Mouse (Mus musculus) CH12.LX (cell line): ENCODE measurements at regions not wholly inside any gene's neighbourhood (a gene's known extent, or its start where the extent isn't known, plus 50 kb on each side); places are given as distances from the start of the nearest gene placed in this dataset.

Source experiments
- DNase-seq: peaks from one replicate; pipeline ENCODE4 v3.0.0-alpha.2; 2013; ENCODE audit errors: extremely low read depth
- H3K27ac ChIP-seq: 2 replicates; pipeline ENCODE4 v1.5.1; 2012; ENCODE audit warnings: low read depth, mild to moderate bottlenecking, control low read depth, moderate library complexity; ENCODE audit not compliant: insufficient read depth
- H3K27me3 ChIP-seq: replicated peaks from 2 replicates; pipeline ENCODE3; 2012; ENCODE audit warnings: inconsistent platforms
- H3K36me3 ChIP-seq, 2 experiments: replicated peaks in 1 of 2; 2 replicates each; pipeline versions ENCODE3 to v1.6.1; 2012; ENCODE audit warnings: inconsistent platforms in 1 of 2, low read length in 1 of 2, mild to moderate bottlenecking in 1 of 2, mixed read lengths in 1 of 2, moderate library complexity in 1 of 2; ENCODE audit not compliant: control insufficient read depth in 1 of 2, insufficient read depth in 1 of 2
- H3K4me1 ChIP-seq, 2 experiments: 2 replicates each; pipeline ENCODE4 v1.6.1; 2012; ENCODE audit warnings: inconsistent platforms in 1 of 2, moderate library complexity in 1 of 2; ENCODE audit not compliant: insufficient read depth in 2 of 2, control insufficient read depth in 1 of 2
- H3K4me2 ChIP-seq: 2 replicates; pipeline ENCODE4 v1.6.1; 2012; ENCODE audit warnings: low read depth, mild to moderate bottlenecking, control low read depth; ENCODE audit not compliant: poor library complexity, insufficient read depth, severe bottlenecking
- H3K4me3 ChIP-seq, 3 experiments: fragments of 150-350 bp in 1 of 3; sonication (generic) in 1 of 3; replicated peaks in 1 of 3; 2 replicates each; pipeline versions ENCODE3 to v1.5.1; 2011 to 2012; ENCODE audit warnings: low read depth in 2 of 3, low read length in 2 of 3, mild to moderate bottlenecking in 2 of 3, moderate library complexity in 2 of 3, control low read depth in 1 of 3, improper control_type of control experiment in 1 of 3, inconsistent platforms in 1 of 3, mixed read lengths in 1 of 3; ENCODE audit not compliant: poor library complexity in 1 of 3
- H3K79me2 ChIP-seq: replicated peaks from 2 replicates; pipeline ENCODE4 v1.6.1; 2012; ENCODE audit warnings: mild to moderate bottlenecking, moderate library complexity; ENCODE audit not compliant: control insufficient read depth, poor library complexity, insufficient read depth, severe bottlenecking; ENCODE audit errors: extremely low read depth
- H3K9ac ChIP-seq: 2 replicates; pipeline ENCODE4 v1.6.1; 2012; ENCODE audit warnings: low read depth, mild to moderate bottlenecking, control low read depth, moderate library complexity; ENCODE audit not compliant: insufficient read depth
- H3K9me3 ChIP-seq: replicated peaks from 2 replicates; pipeline ENCODE3; 2012; ENCODE audit warnings: low read length, inconsistent platforms, mixed read lengths
- BHLHE40 ChIP-seq: IDR thresholded peaks from 2 replicates; pipeline ENCODE4 v1.6.1; 2011; ENCODE audit warnings: mild to moderate bottlenecking, low read depth, low read length, improper control_type of control experiment
- CHD1 ChIP-seq: IDR thresholded peaks from 2 replicates; pipeline ENCODE4 v1.6.1; 2012; ENCODE audit warnings: low read depth, low read length, improper control_type of control experiment, inconsistent platforms
- E2F4 ChIP-seq: IDR thresholded peaks from 2 replicates; pipeline ENCODE4 v1.6.1; 2011; ENCODE audit warnings: low read depth, low read length, improper control_type of control experiment; ENCODE audit not compliant: insufficient replicate concordance
- ELF1 ChIP-seq: IDR thresholded peaks from 2 replicates; pipeline ENCODE4 v1.6.1; 2014; ENCODE audit warnings: low read depth, mild to moderate bottlenecking, inconsistent platforms, low read length, improper control_type of control experiment
- EP300 ChIP-seq: IDR thresholded peaks from 2 replicates; pipeline ENCODE4 v1.6.1; 2011; ENCODE audit warnings: low read length, improper control_type of control experiment
- ETS1 ChIP-seq: conservative IDR thresholded peaks from 2 replicates; pipeline ENCODE4 v1.6.1; 2012; ENCODE audit warnings: low read depth, mild to moderate bottlenecking, inconsistent platforms, low read length, improper control_type of control experiment, moderate library complexity
- GABPA ChIP-seq: IDR thresholded peaks from 2 replicates; pipeline ENCODE4 v1.6.1; 2012; ENCODE audit warnings: low read depth, low read length, improper control_type of control experiment, inconsistent platforms; ENCODE audit not compliant: insufficient replicate concordance
- HCFC1 ChIP-seq: IDR thresholded peaks from 2 replicates; pipeline ENCODE4 v1.6.1; 2012; ENCODE audit warnings: low read depth, mild to moderate bottlenecking, inconsistent platforms, low read length, improper control_type of control experiment
- IRF4 ChIP-seq: IDR thresholded peaks from 2 replicates; pipeline ENCODE4 v1.6.1; 2014; ENCODE audit warnings: low read depth, mild to moderate bottlenecking, inconsistent platforms, low read length, improper control_type of control experiment
- JUN ChIP-seq: IDR thresholded peaks from 2 replicates; pipeline ENCODE4 v1.6.1; 2011; ENCODE audit warnings: low read depth, mild to moderate bottlenecking, low read length, improper control_type of control experiment, moderate library complexity; ENCODE audit not compliant: insufficient read depth
- JUND ChIP-seq: conservative IDR thresholded peaks from 2 replicates; pipeline ENCODE4 v1.6.1; 2011; ENCODE audit warnings: low read depth, low read length, improper control_type of control experiment
- KAT2A ChIP-seq: IDR thresholded peaks from 2 replicates; pipeline ENCODE4 v1.6.1; 2012; ENCODE audit warnings: low read length, improper control_type of control experiment, inconsistent platforms; ENCODE audit not compliant: insufficient replicate concordance
- MAFK ChIP-seq: IDR thresholded peaks from 2 replicates; pipeline ENCODE4 v1.6.1; 2011; ENCODE audit warnings: low read length, improper control_type of control experiment; ENCODE audit not compliant: insufficient replicate concordance
- MAX ChIP-seq: IDR thresholded peaks from 2 replicates; pipeline ENCODE4 v1.6.1; 2011; ENCODE audit warnings: low read length, improper control_type of control experiment
- MAZ ChIP-seq: IDR thresholded peaks from 2 replicates; pipeline ENCODE4 v1.6.1; 2012; ENCODE audit warnings: low read depth, mild to moderate bottlenecking, inconsistent platforms, low read length, improper control_type of control experiment, moderate library complexity
- MEF2A ChIP-seq: IDR thresholded peaks from 2 replicates; pipeline ENCODE4 v1.6.1; 2014; ENCODE audit warnings: low read depth, mild to moderate bottlenecking, inconsistent platforms, low read length, improper control_type of control experiment, borderline replicate concordance
- MXI1 ChIP-seq: IDR thresholded peaks from 2 replicates; pipeline ENCODE4 v1.6.1; 2011; ENCODE audit warnings: mild to moderate bottlenecking, low read depth, low read length, improper control_type of control experiment
- NELFE ChIP-seq: IDR thresholded peaks from 2 replicates; pipeline ENCODE4 v1.6.1; 2011; ENCODE audit warnings: low read depth, low read length, improper control_type of control experiment
- POLR2AphosphoS2 ChIP-seq: IDR thresholded peaks from 2 replicates; pipeline ENCODE4 v1.6.1; 2011; ENCODE audit warnings: low read depth, low read length, improper control_type of control experiment
- RAD21 ChIP-seq: IDR thresholded peaks from 2 replicates; pipeline ENCODE4 v1.6.1; 2011; ENCODE audit warnings: low read depth, mild to moderate bottlenecking, low read length, improper control_type of control experiment, moderate library complexity
- RCOR1 ChIP-seq: conservative IDR thresholded peaks from 2 replicates; pipeline ENCODE4 v1.6.1; 2012; ENCODE audit warnings: low read depth, mild to moderate bottlenecking, inconsistent platforms, low read length, improper control_type of control experiment
- SMC3 ChIP-seq: IDR thresholded peaks from 2 replicates; pipeline ENCODE4 v1.6.1; 2011; ENCODE audit warnings: low read depth, low read length, improper control_type of control experiment
- TBP ChIP-seq: conservative IDR thresholded peaks from 2 replicates; pipeline ENCODE4 v1.6.1; 2011; ENCODE audit warnings: low read depth, low read length, improper control_type of control experiment
- TCF12 ChIP-seq: IDR thresholded peaks from 2 replicates; pipeline ENCODE4 v1.6.1; 2014; ENCODE audit warnings: low read depth, mild to moderate bottlenecking, inconsistent platforms, low read length, improper control_type of control experiment
- UBTF ChIP-seq: IDR thresholded peaks from 2 replicates; pipeline ENCODE4 v1.6.1; 2012; ENCODE audit warnings: low read depth, mild to moderate bottlenecking, inconsistent platforms, low read length, improper control_type of control experiment, moderate library complexity
- USF1 ChIP-seq: IDR thresholded peaks from 2 replicates; pipeline ENCODE4 v1.6.1; 2014; ENCODE audit warnings: low read depth, mild to moderate bottlenecking, inconsistent platforms, low read length, improper control_type of control experiment
- USF2 ChIP-seq: conservative IDR thresholded peaks from 2 replicates; pipeline ENCODE4 v1.6.1; 2011; ENCODE audit warnings: low read depth, low read length, improper control_type of control experiment
- ZKSCAN1 ChIP-seq: IDR thresholded peaks from 2 replicates; pipeline ENCODE4 v1.6.1; 2012; ENCODE audit warnings: low read depth, inconsistent platforms, low read length, improper control_type of control experiment, borderline replicate concordance
- ZMIZ1 ChIP-seq: IDR thresholded peaks from 2 replicates; pipeline ENCODE4 v1.6.1; 2012; ENCODE audit warnings: low read depth, mild to moderate bottlenecking, inconsistent platforms, low read length, improper control_type of control experiment
- dilution Hi-C: fragments of 300-500 bp; cut with MboI; formaldehyde crosslinking; loops from 2 replicates; pipeline ENCODE4 v1.14.3; 2020; ENCODE audit warnings: low sequenced_read_pairs; ENCODE audit not compliant: extremely low pct_unique_long_range_greater_than_20kb, extremely low pct_ligation_motif_present
- in situ Hi-C: fragments of 300-500 bp; cut with MboI; formaldehyde crosslinking; loops from 3 replicates; pipeline ENCODE4 v1.14.3; 2019; ENCODE audit warnings: low sequenced_read_pairs, low pct_ligation_motif_present, low pct_unique_long_range_greater_than_20kb, mixed read lengths

DNA sequence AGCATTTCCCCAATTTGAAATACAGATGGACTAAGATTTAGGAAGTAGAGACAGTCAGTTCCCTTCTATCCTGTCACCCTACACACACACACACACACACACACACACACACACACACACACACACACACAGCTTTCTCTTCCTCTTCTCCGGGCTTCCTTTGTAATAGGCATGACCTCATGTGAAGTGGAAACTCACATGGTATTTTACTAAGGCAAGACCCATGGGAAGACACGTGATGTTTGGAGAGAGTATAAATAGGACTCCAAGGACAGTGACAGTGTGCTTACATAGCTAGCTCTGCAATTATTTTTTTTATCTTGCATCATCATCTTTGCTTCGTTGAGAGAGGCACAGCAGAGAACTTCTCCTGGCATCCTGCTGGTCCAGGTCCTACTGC, 137.1 kb downstream of the Gpam start:
- dilution Hi-C loops, result no loop called here

DNA sequence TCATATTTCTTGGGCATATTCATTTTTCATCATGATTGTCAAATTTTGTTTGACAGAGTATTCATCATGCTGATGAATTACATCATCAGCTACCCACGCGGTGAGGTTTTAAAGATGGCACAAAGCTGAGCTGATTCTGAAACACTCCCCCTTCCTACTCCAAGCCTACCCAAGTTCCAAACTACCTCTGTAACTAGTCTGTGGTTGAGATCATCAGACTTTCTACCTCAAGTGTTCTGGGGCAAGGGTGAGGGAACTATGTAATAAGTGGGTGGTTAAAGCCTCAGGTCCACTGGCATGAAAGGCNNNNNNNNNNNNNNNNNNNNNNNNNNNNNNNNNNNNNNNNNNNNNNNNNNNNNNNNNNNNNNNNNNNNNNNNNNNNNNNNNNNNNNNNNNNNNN, 142.5 kb downstream of the Gpam start:
- H3K27me3 ChIP-seq, result no peaks in the 10 kb centered on the region
- TF ChIP-seq JUND (no peak), KAT2A (no peak), MXI1 (no peak), HCFC1 (no peak), CHD1 (no peak), USF2 (no peak), ELF1 (no peak), MAFK (no peak), JUN (no peak), POLR2AphosphoS2 (no peak), TCF12 (no peak), ETS1 (no peak), MAX (no peak), RCOR1 (no peak), UBTF (no peak)
- no peak overlapping the region for H3K27ac ChIP-seq
- in situ Hi-C loops (no loop called here), dilution Hi-C loops (no loop called here)
- H3K36me3 ChIP-seq, result no peaks in the 10 kb centered on the region
- DNase-seq, result no peak
- peaks cover 0 to 3% of the 10 kb centered on the region in 2 experiments; a peak in 1 of 4 replicates for H3K4me1 ChIP-seq
- H3K79me2 ChIP-seq, result no peaks in the 10 kb centered on the region
- H3K9ac ChIP-seq, result no peak overlapping the region
- H3K4me3 ChIP-seq, result no peak overlapping the region
- no peaks in the 10 kb centered on the region for H3K9me3 ChIP-seq
- H3K4me2 ChIP-seq, result no peak overlapping the region

More for the DNA sequence above, 137.1 kb downstream of the Gpam start:
- H3K9ac ChIP-seq, result no peak overlapping the region
- peak; percentile 61 for DNase-seq
- H3K36me3 ChIP-seq, result no peaks in the 10 kb centered on the region
- no peaks in the 10 kb centered on the region for H3K27me3 ChIP-seq
- in situ Hi-C loops, result no loop called here
- H3K79me2 ChIP-seq, result no peaks in the 10 kb centered on the region
- H3K9me3 ChIP-seq, result no peaks in the 10 kb centered on the region
- no peak overlapping the region for H3K27ac ChIP-seq
- no peak overlapping the region for H3K4me2 ChIP-seq
- no peak for TF ChIP-seq GABPA
- TF ChIP-seq USF1, result no peak
- peak; percentile 40; the same call in 1 of the 2 replicates for TF ChIP-seq IRF4
- peak; percentile 11; the same call in 1 of the 2 replicates for TF ChIP-seq JUN
- no peak for TF ChIP-seq POLR2AphosphoS2
- peak; percentile 24; the same call in 1 of the 2 replicates for TF ChIP-seq MEF2A
- no peak for TF ChIP-seq E2F4
- peak; percentile 76; the same call in 1 of the 2 replicates for TF ChIP-seq BHLHE40
- no peak for TF ChIP-seq MAZ
- TF ChIP-seq ETS1, result peak; percentile 59
- TF ChIP-seq SMC3, result no peak
- TF ChIP-seq UBTF, result no peak
- peak; percentile 40; the same call in 1 of the 2 replicates for TF ChIP-seq EP300
- no peak for TF ChIP-seq KAT2A
- no peak for TF ChIP-seq TBP
- no peak for TF ChIP-seq RAD21
- no peak for TF ChIP-seq ZMIZ1
- no peak for TF ChIP-seq ZKSCAN1
- TF ChIP-seq NELFE, result no peak
- peaks cover 0 to 18% of the 10 kb centered on the region in 2 experiments; a peak in 2 of 4 replicates for H3K4me1 ChIP-seq
- H3K4me3 ChIP-seq, result no peak overlapping the region
